Mouse (Mus musculus) spleen, adult 2 months (tissue): ENCODE results near the gene En2. TPM values are rescaled to one million over a fixed set of nuclear protein-coding genes. Genes with fewer than 3 reads are reported as not detected.

Experiments used
- DNase-seq, 2 experiments: peaks; one replicate each; pipeline versions ENCODE4 v3.0.0 to v3.0.0-alpha.2; 2012 to 2021; ENCODE audit warnings: low spot score in 2 of 2, low read depth in 1 of 2
- H3K27ac ChIP-seq: fragments of 200-500 bp; 2 replicates; pipeline ENCODE4 v1.5.1; 2012; ENCODE audit warnings: low read length, inconsistent platforms; ENCODE audit not compliant: insufficient read depth
- H3K27me3 ChIP-seq: fragments of 200-500 bp; 2 replicates; pipeline ENCODE4 v1.6.1; 2012; ENCODE audit warnings: mild to moderate bottlenecking, moderate library complexity, low read length, inconsistent platforms; ENCODE audit not compliant: control insufficient read depth, insufficient read depth
- H3K36me3 ChIP-seq: fragments of 200-500 bp; 2 replicates; pipeline ENCODE4 v1.6.1; 2012; ENCODE audit warnings: mild to moderate bottlenecking, low read length, inconsistent platforms; ENCODE audit not compliant: control insufficient read depth, insufficient read depth
- H3K4me1 ChIP-seq: fragments of 200-500 bp; 2 replicates; pipeline ENCODE4 v1.6.1; 2011; ENCODE audit warnings: inconsistent platforms; ENCODE audit not compliant: control insufficient read depth, insufficient read depth, insufficient read length
- H3K4me3 ChIP-seq: fragments of 200-500 bp; 2 replicates; pipeline ENCODE4 v1.5.1; 2011; ENCODE audit warnings: mild to moderate bottlenecking, inconsistent platforms; ENCODE audit not compliant: insufficient read depth, insufficient read length; ENCODE audit errors: extremely low read depth
- CTCF ChIP-seq: fragments of 200-500 bp; IDR thresholded peaks from 2 replicates; pipeline ENCODE4 v1.5.1; 2011; ENCODE audit warnings: mild to moderate bottlenecking, inconsistent platforms; ENCODE audit not compliant: insufficient read depth, insufficient read length, insufficient replicate concordance; ENCODE audit errors: extremely low read depth
- POLR2A ChIP-seq: fragments of 200-500 bp; IDR thresholded peaks from 2 replicates; pipeline ENCODE4 v1.6.1; 2011; ENCODE audit warnings: low read depth, low read length, inconsistent platforms
- WGBS: fragments of 180-500 bp; shearing (Covaris S2); methylation state at CpG from one replicate; pipeline ENCODE4 v1.1.7; 2018; 5-methylcytosine and 5-hydroxymethylcytosine counted together
- polyA plus RNA-seq: library from polyadenylated mRNA; depleted of rRNA; stranded (reverse); fragments of >200 nt; gene quantifications from 2 replicates; pipeline ENCODE4 v1.2.3, GENCODE M21; 2012

The En2 gene
- polyA plus RNA-seq, 1 experiment = not detected

GRCm38 (mm10) chr5:28159891-28160470, 5.5 kb upstream of the En2 start:
- no peak for DNase-seq
- Histone ChIP-seq H3K4me3 (no peak overlapping the region), H3K27ac (no peak overlapping the region), H3K27me3 (peaks cover 24% of the 10 kb centered on the region), H3K4me1 (no peaks in the 10 kb centered on the region), H3K36me3 (no peaks in the 10 kb centered on the region)
- TF ChIP-seq POLR2A (no peak), CTCF (no peak)
- 10% methylated on average over 8 of the region's 8 CpGs for WGBS

- no peak overlapping the region for H3K27ac ChIP-seq
- DNase-seq = no peak
- TF ChIP-seq CTCF (no peak), POLR2A (no peak)
- WGBS = 7% methylated on average over 20 of the region's 20 CpGs
- H3K4me3 ChIP-seq = no peak overlapping the region
- H3K4me1 ChIP-seq = peaks cover 5% of the 10 kb centered on the region
- peaks cover 36% of the 10 kb centered on the region for H3K27me3 ChIP-seq
- H3K36me3 ChIP-seq = no peaks in the 10 kb centered on the region
Measured at GRCm38 (mm10) chr5:28161383-28161937, 4.0 kb upstream of the En2 start.

- no peak for DNase-seq
- Histone ChIP-seq H3K4me1 (peaks cover 10% of the 10 kb centered on the region), H3K27ac (no peak overlapping the region), H3K4me3 (no peak overlapping the region), H3K36me3 (no peaks in the 10 kb centered on the region), H3K27me3 (peaks cover 40% of the 10 kb centered on the region)
- TF ChIP-seq CTCF = no peak
- TF ChIP-seq POLR2A = no peak
- 4% methylated on average over 24 of the region's 24 CpGs for WGBS
Measured at GRCm38 (mm10) chr5:28161938-28162402, 3.5 kb upstream of the En2 start.

- H3K4me3 ChIP-seq = no peak overlapping the region
- H3K27me3 ChIP-seq = peaks cover 45% of the 10 kb centered on the region
- H3K4me1 ChIP-seq = peaks cover 16% of the 10 kb centered on the region
- 39% methylated on average over 1 of the region's 1 CpGs for WGBS
- no peaks in the 10 kb centered on the region for H3K36me3 ChIP-seq
- no peak overlapping the region for H3K27ac ChIP-seq
- no peak for DNase-seq
- TF ChIP-seq POLR2A = no peak
- no peak for TF ChIP-seq CTCF
Measured at GRCm38 (mm10) chr5:28163926-28164325, 1.6 kb upstream of the En2 start.

GRCm38 (mm10) chr5:28166256-28167231, 1.1 kb downstream of the En2 start:
- Histone ChIP-seq H3K27me3 (peaks cover 45% of the 10 kb centered on the region), H3K27ac (no peak overlapping the region), H3K36me3 (no peaks in the 10 kb centered on the region), H3K4me3 (peak overlapping the region; percentile 28; the same call in 1 of the 2 replicates), H3K4me1 (peaks cover 16% of the 10 kb centered on the region)
- 2% methylated on average over 110 of the region's 111 CpGs for WGBS
- no peak for DNase-seq
- TF ChIP-seq CTCF (no peak), POLR2A (no peak)

GRCm38 (mm10) chr5:28167611-28168252, 2.2 kb downstream of the En2 start:
- no peak overlapping the region for H3K27ac ChIP-seq
- peaks cover 44% of the 10 kb centered on the region for H3K27me3 ChIP-seq
- peak overlapping the region; percentile 20; the same call in 1 of the 2 replicates for H3K4me3 ChIP-seq
- 5% methylated on average over 29 of the region's 29 CpGs for WGBS
- TF ChIP-seq CTCF = no peak
- TF ChIP-seq POLR2A = no peak
- no peaks in the 10 kb centered on the region for H3K36me3 ChIP-seq
- peaks cover 16% of the 10 kb centered on the region for H3K4me1 ChIP-seq
- no peak for DNase-seq
